Mouse (Mus musculus) embryo, embryonic 11.5 days (tissue): Measurements from ENCODE around the gene 1700057G04Rik.

Experiments used
- DNase-seq: peaks from one replicate; pipeline ENCODE4 v3.0.0-alpha.2; 2012; ENCODE audit warnings: low read depth, low spot score

1700057G04Rik gene

DNA sequence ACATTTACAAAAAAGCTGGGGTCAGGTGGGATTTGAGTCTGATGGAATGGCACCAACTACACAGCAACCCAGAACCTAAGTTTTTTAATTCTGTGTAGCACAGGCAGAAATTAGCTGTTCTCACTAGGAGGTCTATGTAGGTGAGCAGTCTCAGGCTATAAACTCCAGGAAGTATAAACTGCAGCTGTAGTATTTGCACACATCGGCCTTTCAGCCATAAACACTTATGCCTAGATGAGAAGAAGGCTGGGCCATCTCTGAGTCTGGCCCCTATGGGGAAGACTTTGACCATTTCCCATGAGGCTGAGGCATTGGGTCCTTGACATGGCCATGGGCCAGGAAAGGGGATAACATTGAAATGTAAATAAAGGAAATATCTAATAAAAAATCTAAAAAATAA, 76.7 kb downstream of the 1700057G04Rik start:
- no peak for DNase-seq

DNA sequence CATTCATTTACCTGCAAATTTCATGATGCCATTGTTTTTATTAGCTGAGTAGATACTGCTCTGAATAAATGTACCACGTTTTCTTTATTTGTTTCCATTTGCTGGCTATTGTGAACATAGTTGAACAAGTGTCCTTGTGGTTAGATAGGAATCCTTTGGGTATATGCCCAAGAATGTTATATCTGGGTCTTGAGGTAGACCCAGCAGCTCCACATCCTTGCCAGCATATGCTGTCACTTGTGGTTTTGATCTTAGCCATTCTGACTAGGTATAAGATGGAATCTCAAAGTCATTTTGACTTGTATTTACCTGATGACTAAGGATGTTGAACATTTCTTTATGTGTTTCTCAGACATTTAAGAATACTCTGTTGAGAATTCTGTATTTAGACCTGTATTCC, 77.7 kb downstream of the 1700057G04Rik start:
- DNase-seq: no peak

DNA sequence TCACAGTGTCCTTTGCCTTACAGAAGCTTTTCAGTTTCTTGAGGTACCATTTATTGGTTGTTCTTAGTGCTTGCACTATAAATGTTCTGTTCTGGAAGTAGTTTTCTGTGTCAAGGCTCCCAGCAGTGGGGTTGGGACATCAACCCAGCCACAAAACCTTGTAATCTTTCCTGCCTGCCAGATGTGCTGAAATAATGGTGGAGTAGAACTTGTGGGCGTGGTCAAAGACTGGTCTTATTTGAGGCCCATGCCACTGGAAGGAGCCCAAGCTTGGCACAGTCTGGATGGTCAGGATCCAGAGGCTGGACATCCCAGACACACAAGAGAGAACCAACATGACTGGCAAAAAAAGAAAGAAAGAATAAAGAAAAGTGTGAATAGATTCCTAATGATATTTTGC, 78.2 kb downstream of the 1700057G04Rik start:
- DNase-seq: no peak

DNA sequence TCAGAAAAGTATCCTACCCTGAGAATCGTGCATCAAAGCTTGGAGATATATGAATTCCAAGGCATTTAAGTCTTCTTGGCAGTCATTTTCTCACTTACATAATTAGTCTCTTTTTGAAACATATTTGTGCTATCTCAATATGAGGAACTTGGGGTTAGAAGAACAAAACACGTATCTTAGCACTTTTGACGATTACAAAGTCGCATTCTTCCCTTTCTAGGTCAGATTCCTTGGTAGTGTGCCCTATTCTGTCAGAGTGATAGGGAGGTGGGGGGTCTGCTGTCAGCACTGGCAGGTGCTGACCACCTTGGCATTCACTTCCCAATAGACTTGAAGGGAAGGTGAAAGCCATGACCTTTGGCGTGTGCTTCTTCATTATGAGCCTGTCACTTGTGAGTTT, 93.5 kb downstream of the 1700057G04Rik start:
- no peak for DNase-seq
